Mouse (Mus musculus): ENCODE measurements around the gene Suclg2.

DNA sequence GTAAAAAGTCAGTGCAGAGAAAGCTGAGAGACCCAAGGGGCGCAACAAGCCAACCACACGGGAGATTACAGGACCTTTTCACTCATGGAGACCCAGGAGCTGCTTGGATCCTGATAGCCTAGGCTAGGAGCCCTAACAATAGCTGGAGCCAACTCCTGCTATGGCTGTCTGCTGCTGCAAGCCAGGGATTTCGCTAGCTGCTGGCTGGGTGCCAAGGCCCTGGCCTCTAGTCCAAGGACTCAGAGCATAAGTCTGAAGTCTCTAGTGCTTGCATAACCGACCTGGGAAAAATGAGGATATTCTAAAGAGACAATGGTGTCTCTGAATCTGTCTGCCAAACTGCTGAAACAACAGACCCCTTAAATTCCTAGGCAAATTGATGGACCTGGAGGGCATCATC is 273.6 kb downstream of the Suclg2 start:
- TF ChIP-seq POLR2A (IDR thresholded peaks at IDR 0.05; ENCODE audit: insufficient read depth, low read length) (no peak), CTCF (IDR thresholded peaks at IDR 0.05; ENCODE audit: low read depth, low read length) (no peak)

Measured in ES-Bruce4 (cell line).